In the genomic region with DNA sequence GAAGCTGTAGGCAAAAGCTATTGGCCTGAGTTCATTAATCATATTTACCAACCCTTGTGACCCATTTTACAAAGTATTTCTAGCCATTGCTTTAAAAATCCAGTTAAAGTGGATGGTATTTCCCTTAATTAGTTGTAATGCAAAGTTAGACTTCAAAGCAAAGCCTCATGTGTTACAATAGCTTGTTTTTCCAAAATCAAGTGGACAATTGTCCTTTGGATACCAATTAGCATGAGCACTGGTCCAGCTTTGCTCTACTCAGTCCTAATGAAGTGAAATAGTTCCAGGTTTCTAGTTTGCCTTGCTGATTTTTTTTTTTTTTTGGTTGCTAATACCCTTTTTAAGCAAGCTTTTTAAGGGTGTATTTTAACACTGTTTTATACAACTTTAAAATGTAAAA, we compare ENCODE assay signal across 19 mouse cellular contexts.
"Had no signal": no experiment of that assay in that cellular context is flagged by ENCODE, and none has a peak within 500 bp of the region (broad histone marks: within the 10 kb centered on the region; RNA-seq: fewer than 3 reads in every experiment).

No protein-coding gene starts in this region.

- H3K4me3 ChIP-seq: lung, embryonic 15.5 days; megakaryocyte, embryonic 14.5 days; midbrain, embryonic 13.5 days; midbrain, embryonic 15.5 days; neural tube, embryonic 12.5 days had no signal

- ATAC-seq: liver, postnatal 0 days; lung, postnatal 0 days; midbrain, embryonic 13.5 days; midbrain, embryonic 15.5 days had no signal

- H3K27me3 ChIP-seq: lung, embryonic 15.5 days; megakaryocyte, embryonic 14.5 days; midbrain, embryonic 13.5 days; midbrain, embryonic 15.5 days; neural tube, embryonic 12.5 days had no signal

- H3K9ac ChIP-seq: liver, postnatal 0 days; lung, embryonic 15.5 days; midbrain, embryonic 13.5 days; midbrain, embryonic 15.5 days; neural tube, embryonic 12.5 days had no signal

- H3K4me2 ChIP-seq: lung, embryonic 15.5 days; midbrain, embryonic 11.5 days; midbrain, embryonic 13.5 days; midbrain, embryonic 15.5 days; neural tube, embryonic 12.5 days had no signal

- H3K27ac ChIP-seq: lung, embryonic 15.5 days; macrophage; midbrain, embryonic 13.5 days; midbrain, embryonic 15.5 days; neural tube, embryonic 12.5 days had no signal

- H3K4me1 ChIP-seq: lung, embryonic 15.5 days; megakaryocyte, embryonic 14.5 days; midbrain, embryonic 13.5 days; midbrain, embryonic 15.5 days; neural tube, embryonic 12.5 days had no signal

- DNase-seq: liver, postnatal 0 days; lung, adult 2 months; lung, postnatal 14 days; lung, postnatal 36 days; right cerebral cortex, adult 18-20 months; right cerebral cortex, postnatal 25 days; right cerebral cortex, postnatal 4 days; spleen, adult 18-20 months; thymus, adult 18-20 months; thymus, postnatal 14 days; thymus, postnatal 36 days had no signal

- H3K9me3 ChIP-seq: lung, embryonic 15.5 days; midbrain, embryonic 13.5 days; midbrain, embryonic 15.5 days; neural tube, embryonic 12.5 days had no signal

- H3K36me3 ChIP-seq: lung, embryonic 15.5 days; midbrain, embryonic 13.5 days; midbrain, embryonic 15.5 days; neural tube, embryonic 12.5 days had no signal
